Mouse (Mus musculus) monocyte, adult 5-6 weeks (primary cell): ENCODE measurements around the gene Srp9. TPM values are rescaled to one million over a fixed set of nuclear protein-coding genes. Genes with fewer than 3 reads are reported as not detected.
A peak's percentile ranks its signal among the peaks of the same experiment; 100 is the strongest.
"Not testable (repeated sequence)": the region's sequence is repeated elsewhere in the genome, so short reads cannot be mapped to it uniquely, and the experiment has no call there.

Experiments used
- ATAC-seq: fragments of 153-309, 156-312 bp; replicated peaks from 2 replicates; pipeline ENCODE4 v1.8.0; 2017; ENCODE audit warnings: mild to moderate bottlenecking; ENCODE audit not compliant: low TSS enrichment, insufficient number of reproducible peaks, severe bottlenecking, poor library complexity, low FRiP score
- total RNA-seq: library from RNA; stranded (forward); fragments of 200-1000, 200-491, 200-594 nt; gene quantifications from 3 replicates; pipeline ENCODE4 v1.2.3, GENCODE M21; 2017

Gene Srp9
- total RNA-seq, 1 experiment from 2014 or later, result 147 TPM

- no peak for ATAC-seq
Measured at GRCm38 (mm10) chr1:182137204-182138125, 12.9 kb downstream of the Srp9 start.

GRCm38 (mm10) chr1:182138172-182138571 lies 13.6 kb downstream of the Srp9 start:
- ATAC-seq, result no peak

- ATAC-seq, result no peak
Measured at GRCm38 (mm10) chr1:182139937-182140336, 15.4 kb downstream of the Srp9 start.

- ATAC-seq, result peak; percentile 45; the same call in 1 of the 2 replicates
Measured at GRCm38 (mm10) chr1:182140370-182140769, 15.8 kb downstream of the Srp9 start.

GRCm38 (mm10) chr1:182142725-182143124 lies 18.2 kb downstream of the Srp9 start:
- no peak for ATAC-seq

DNA sequence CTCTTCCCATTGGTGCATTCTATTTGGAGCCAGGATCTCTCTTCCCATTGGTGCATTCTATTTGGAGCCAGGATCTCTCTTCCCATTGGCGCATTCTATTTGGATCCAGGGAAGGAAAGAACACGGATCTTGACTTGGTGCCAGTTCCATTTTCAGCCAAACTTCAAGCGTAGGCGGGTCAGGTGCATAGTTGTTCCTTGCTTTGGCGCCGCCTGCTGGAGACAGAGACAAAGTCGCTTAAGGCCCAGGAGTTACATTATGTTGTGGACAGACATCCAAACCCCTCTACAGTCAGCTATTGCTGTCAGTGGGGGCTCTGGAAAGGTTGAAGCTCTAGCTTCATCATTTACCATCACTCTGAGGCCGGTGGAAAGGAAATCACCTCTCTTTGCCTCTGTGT lies 18.8 kb downstream of the Srp9 start:
- no peak for ATAC-seq

DNA sequence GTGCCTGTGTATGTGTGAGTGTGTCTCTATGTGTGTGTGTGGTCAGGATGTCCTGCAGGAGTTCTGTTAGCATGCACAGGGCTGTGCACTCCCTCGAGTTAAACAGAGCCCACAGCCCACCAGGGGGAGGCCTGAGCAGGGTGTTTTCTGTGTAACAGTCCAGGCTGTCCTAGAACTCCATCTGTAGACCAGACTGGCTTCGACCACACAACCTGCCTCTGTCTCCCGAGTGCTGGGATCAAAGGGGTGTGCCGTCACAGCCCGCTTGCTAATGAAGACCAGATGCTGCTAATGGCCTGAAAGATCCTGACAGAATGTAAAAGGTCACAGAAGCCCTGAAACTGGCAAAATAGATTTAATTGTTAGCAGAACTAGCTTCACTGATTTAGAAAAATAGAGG lies 21.0 kb downstream of the Srp9 start:
- ATAC-seq, result no peak

DNA sequence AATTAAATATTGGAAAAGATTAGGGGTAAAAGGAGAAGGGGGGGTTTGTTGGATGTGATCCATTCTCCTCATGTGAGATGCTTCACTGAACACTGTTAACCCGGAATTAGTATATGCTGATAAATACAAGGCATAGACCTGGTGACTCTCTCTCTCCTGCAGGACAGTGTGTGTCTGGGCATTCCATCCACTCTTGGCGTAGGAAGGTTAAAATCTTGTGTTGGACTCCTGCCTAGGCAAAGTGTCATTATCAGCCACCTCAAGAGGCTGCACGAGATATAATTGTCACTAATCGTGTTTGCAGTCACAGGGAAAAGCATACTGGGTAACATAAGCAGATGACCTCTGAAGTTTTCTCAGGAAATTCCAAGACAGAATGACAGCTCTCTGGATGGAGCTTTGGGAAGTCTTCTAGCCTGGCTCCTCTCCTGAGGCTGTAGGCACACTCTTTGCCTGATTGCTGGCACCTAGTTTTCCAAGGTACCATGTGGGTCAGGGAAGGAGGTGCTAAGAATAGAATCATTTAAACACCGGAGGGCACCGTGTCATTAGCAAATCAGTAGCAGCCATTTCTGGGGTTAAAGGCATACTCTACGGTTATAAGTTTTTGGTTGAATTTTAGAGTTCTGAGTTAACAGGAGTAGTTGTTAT lies 24.5 kb downstream of the Srp9 start:
- ATAC-seq, result no peak

DNA sequence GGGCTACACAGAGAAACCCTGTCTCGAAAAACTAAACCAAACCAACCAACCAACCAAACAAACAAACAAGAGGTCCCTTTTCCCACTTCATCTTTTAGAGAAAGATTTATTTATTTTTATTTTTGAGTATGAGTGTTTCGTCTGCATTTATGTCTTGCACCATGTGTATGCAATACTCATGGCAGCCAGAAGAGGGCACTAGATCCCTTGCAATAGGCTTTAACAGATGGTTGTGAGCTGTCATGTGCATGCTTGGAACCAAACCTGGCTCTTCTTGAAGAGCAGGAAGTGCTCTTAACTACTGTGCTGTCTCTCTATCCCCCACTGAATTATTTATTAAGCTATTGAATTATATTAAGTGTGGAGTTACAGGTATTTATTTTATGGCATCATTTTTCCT lies 25.4 kb downstream of the Srp9 start:
- peak; percentile 71; the same call in 1 of the 2 replicates for ATAC-seq

GRCm38 (mm10) chr1:182157734-182158133 lies 33.2 kb downstream of the Srp9 start:
- ATAC-seq, result no peak

DNA sequence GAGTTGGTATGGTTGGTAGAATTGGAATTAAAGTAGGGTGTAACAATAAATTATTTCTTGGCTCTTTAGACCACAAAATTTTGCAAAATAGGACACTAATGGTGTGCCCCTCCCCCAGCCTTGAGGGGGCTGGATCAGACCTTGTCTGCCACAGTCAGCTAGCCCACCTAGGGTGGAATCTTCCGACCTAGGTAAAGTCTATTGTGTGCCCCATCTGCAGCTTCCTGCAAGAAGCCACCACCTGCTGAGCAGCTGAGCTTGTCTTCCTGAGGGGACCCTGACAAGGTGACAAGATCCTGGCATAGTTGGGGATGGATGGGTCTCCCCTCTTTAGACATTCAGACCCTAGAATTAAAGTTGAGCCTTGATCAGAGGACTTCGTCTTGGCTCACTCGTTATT lies 35.0 kb downstream of the Srp9 start:
- ATAC-seq, result no peak

DNA sequence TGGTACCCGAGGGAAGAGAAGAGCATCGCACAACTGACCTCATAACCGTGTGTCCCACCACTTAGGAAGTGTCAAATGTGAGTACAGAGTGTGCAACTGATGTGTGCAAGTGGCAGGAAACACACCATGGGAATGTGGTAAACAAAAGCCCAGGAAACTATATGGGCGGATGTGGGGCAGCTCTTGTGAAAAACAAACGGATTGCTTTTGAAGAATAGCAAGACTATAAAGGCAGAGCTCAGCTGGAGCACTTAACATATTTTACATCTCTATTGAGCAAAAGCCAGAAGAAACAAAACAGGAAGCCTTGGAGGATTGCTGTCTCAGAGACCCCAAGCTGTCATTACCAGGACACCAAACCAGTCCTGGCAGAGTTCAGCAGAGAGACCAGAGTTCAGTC lies 38.4 kb downstream of the Srp9 start:
- ATAC-seq, result no peak

- ATAC-seq, result no peak
Measured at GRCm38 (mm10) chr1:182164386-182164785, 39.8 kb downstream of the Srp9 start, which contains the start of gene Vmn1r1. TSS of gene Vmn1r1 (minus strand) at chr1:182164486.

- ATAC-seq, result not testable (repeated sequence)
Measured at GRCm38 (mm10) chr1:182170206-182170605, 45.7 kb downstream of the Srp9 start.

- ATAC-seq, result not testable (repeated sequence)
Measured at GRCm38 (mm10) chr1:182176985-182177384, 52.4 kb downstream of the Srp9 start.

- no peak for ATAC-seq
Measured at GRCm38 (mm10) chr1:182181456-182182305, 57.1 kb downstream of the Srp9 start.
